26 mouse cellular contexts compared by ENCODE assay signal in the genomic region with DNA sequence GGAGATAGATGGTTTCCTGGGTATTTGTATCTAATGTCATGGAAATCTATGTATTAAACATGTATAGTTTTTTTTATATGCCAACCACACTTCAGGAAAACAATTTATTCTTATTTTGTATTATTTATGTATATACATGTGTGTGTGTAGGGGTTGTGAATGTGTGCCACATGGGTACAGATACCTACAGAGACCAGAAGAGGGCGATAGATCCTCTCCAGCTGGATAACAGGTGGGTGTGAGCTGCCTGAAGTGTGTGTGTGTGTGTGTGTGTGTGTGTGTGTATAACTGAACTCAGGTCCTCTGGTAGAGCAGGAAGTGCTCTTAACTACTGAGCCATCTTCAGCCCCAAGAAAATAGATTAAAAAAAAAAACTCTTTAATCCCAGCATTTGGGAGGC. TPM values are rescaled to one million over a fixed set of nuclear protein-coding genes. Genes with fewer than 3 reads are reported as not detected.
DNase-seq lines count a peak whose midpoint lies in the region; ATAC-seq and TF ChIP-seq lines count a peak whose summit lies in the region.
"Had no signal": no experiment of that assay in that cellular context is flagged by ENCODE, and none has a peak within 500 bp of the region (broad histone marks: within the 10 kb centered on the region; RNA-seq: fewer than 3 reads in every experiment).

No protein-coding gene starts in this region.

- TF ChIP-seq CTCF in kidney, postnatal 0 days (IDR thresholded peaks at IDR 0.05; ENCODE audit: low read depth) = peak; percentile 23; the same call in 1 of the 2 replicates
- TF ChIP-seq CTCF in lung, postnatal 0 days (IDR thresholded peaks at IDR 0.05) = peak; percentile 38

- no peak overlapping the region for H3K27ac ChIP-seq in kidney, postnatal 0 days
- H3K27ac ChIP-seq in lung, postnatal 0 days (ENCODE audit: low read length) = no peak overlapping the region
- H3K27ac ChIP-seq: embryonic facial prominence, embryonic 13.5 days; forebrain, embryonic 12.5 days; hindbrain, embryonic 15.5 days; limb, embryonic 13.5 days; lung, embryonic 15.5 days; neural tube, embryonic 15.5 days had no signal

- H3K36me3 ChIP-seq in kidney, postnatal 0 days (ENCODE audit: insufficient read depth, low read length) = no peaks in the 10 kb centered on the region
- no peaks in the 10 kb centered on the region for H3K36me3 ChIP-seq in lung, postnatal 0 days (ENCODE audit: insufficient read depth, low read length)
- no peaks in the 10 kb centered on the region for H3K36me3 ChIP-seq in splenic B cell, adult 2 months (ENCODE audit: control insufficient read depth, insufficient read depth, low read length, poor library complexity, severe bottlenecking)
- H3K36me3 ChIP-seq: embryonic facial prominence, embryonic 13.5 days; forebrain, embryonic 12.5 days; hindbrain, embryonic 15.5 days; limb, embryonic 13.5 days; lung, embryonic 15.5 days; neural tube, embryonic 15.5 days had no signal

- no peak overlapping the region for H3K9ac ChIP-seq in kidney, postnatal 0 days (ENCODE audit: low read depth, low read length)
- no peak overlapping the region for H3K9ac ChIP-seq in lung, postnatal 0 days (replicated peaks; ENCODE audit: low read depth)
- H3K9ac ChIP-seq: embryonic facial prominence, embryonic 13.5 days; forebrain, embryonic 12.5 days; hindbrain, embryonic 15.5 days; limb, embryonic 13.5 days; lung, embryonic 15.5 days; neural tube, embryonic 15.5 days had no signal

- ATAC-seq in kidney, postnatal 0 days (replicated peaks; ENCODE audit: low FRiP score, low read depth) = no peak
- no peak for ATAC-seq in lung, postnatal 0 days

- no peaks in the 10 kb centered on the region for H3K9me3 ChIP-seq in kidney, postnatal 0 days (replicated peaks; ENCODE audit: low read length)
- H3K9me3 ChIP-seq in lung, postnatal 0 days (ENCODE audit: low read length) = no peaks in the 10 kb centered on the region
- H3K9me3 ChIP-seq: forebrain, embryonic 12.5 days; hindbrain, embryonic 15.5 days; limb, embryonic 13.5 days; lung, embryonic 15.5 days; neural tube, embryonic 15.5 days had no signal

- H3K4me3 ChIP-seq in kidney, postnatal 0 days (replicated peaks; ENCODE audit: low read depth, low read length) = no peak overlapping the region
- no peak overlapping the region for H3K4me3 ChIP-seq in lung, postnatal 0 days (ENCODE audit: low read depth, low read length)
- H3K4me3 ChIP-seq: embryonic facial prominence, embryonic 13.5 days; erythroblast, embryonic 14.5 days; forebrain, embryonic 12.5 days; hindbrain, embryonic 15.5 days; limb, embryonic 13.5 days; lung, embryonic 15.5 days; myocyte; neural tube, embryonic 15.5 days had no signal

- peaks cover 14% of the 10 kb centered on the region for H3K4me1 ChIP-seq in kidney, postnatal 0 days (replicated peaks; ENCODE audit: insufficient read depth, low read length)
- peaks cover 6% of the 10 kb centered on the region for H3K4me1 ChIP-seq in lung, postnatal 0 days (ENCODE audit: insufficient read depth, low read depth, low read length)

- whole genome bisulfite sequencing in kidney, postnatal 0 days = 87% methylated on average over 1 of the region's 1 CpGs
- 84% methylated on average over 1 of the region's 1 CpGs for WGBS in lung, postnatal 0 days

- TF ChIP-seq EP300 in lung, postnatal 0 days (IDR thresholded peaks at IDR 0.05) = no peak

- DNase-seq in kidney, postnatal 0 days (ENCODE audit: low spot score) = no peak
- no peak for DNase-seq in kidney, adult 11 months
- DNase-seq in lung, postnatal 0 days (ENCODE audit: low spot score) = no peak
- DNase-seq in lung, adult 18-20 months = no peak
- DNase-seq in R1 (ENCODE audit: low read depth, low spot score) = peak; percentile 76
- peak; percentile 26 for DNase-seq in splenic B cell, adult 2 months (ENCODE audit: low read depth, low spot score)
- no peak for DNase-seq in neural tube, embryonic 10.5 days (ENCODE audit: extremely low spot score, low spot score)
- no peak for DNase-seq in frontal cortex, postnatal 25 days (ENCODE audit: low spot score in 2 of 2)
- DNase-seq: adrenal gland, postnatal 14 days; cerebellum, adult 8-10 months; cerebellum, postnatal 36 days; embryo, embryonic 11 days; kidney, adult 8-10 months; kidney, postnatal 14 days; lung, postnatal 4 days; midbrain, embryonic 14.5 days; thymus, postnatal 25 days had no signal

- H3K4me2 ChIP-seq in kidney, postnatal 0 days (ENCODE audit: low read length) = no peak overlapping the region
- no peak overlapping the region for H3K4me2 ChIP-seq in lung, postnatal 0 days (replicated peaks; ENCODE audit: low read depth, low read length)
- H3K4me2 ChIP-seq: embryonic facial prominence, embryonic 13.5 days; forebrain, embryonic 12.5 days; heart, embryonic 11.5 days; hindbrain, embryonic 15.5 days; limb, embryonic 13.5 days; lung, embryonic 15.5 days; neural tube, embryonic 15.5 days had no signal

- no peaks in the 10 kb centered on the region for H3K27me3 ChIP-seq in kidney, postnatal 0 days (ENCODE audit: insufficient read depth, low read length)
- no peaks in the 10 kb centered on the region for H3K27me3 ChIP-seq in lung, postnatal 0 days (replicated peaks; ENCODE audit: insufficient read depth, low read length)
- H3K27me3 ChIP-seq in splenic B cell, adult 2 months (ENCODE audit: control insufficient read depth, insufficient read depth, low read length, poor library complexity, severe bottlenecking) = no peaks in the 10 kb centered on the region
- H3K27me3 ChIP-seq: embryonic facial prominence, embryonic 13.5 days; forebrain, embryonic 12.5 days; hindbrain, embryonic 15.5 days; limb, embryonic 13.5 days; lung, embryonic 15.5 days; neural tube, embryonic 15.5 days had no signal

RNA-seq across cellular contexts. Expression of gene Vdac1, which starts 5.1 kb away (rescaled TPM):
- 355 and 398 TPM in 2 replicates for polyA plus RNA-seq in kidney, postnatal 0 days (2015; fragmentation: Nextera tagmentation; extraction: Ambion mirVana)
- 127 and 140 TPM in 2 replicates for polyA plus RNA-seq in lung, postnatal 0 days (2015; fragmentation: Nextera tagmentation; extraction: Ambion mirVana)

RNA-seq across cellular contexts. Expression of gene 9530068E07Rik, which starts 40.6 kb away (rescaled TPM):
- 228 and 245 TPM in 2 replicates for polyA plus RNA-seq in kidney, postnatal 0 days (2015; fragmentation: Nextera tagmentation; extraction: Ambion mirVana)
- polyA plus RNA-seq in lung, postnatal 0 days (2015; fragmentation: Nextera tagmentation; extraction: Ambion mirVana) = 151 and 155 TPM in 2 replicates

Comparison
In these comparisons a context has a peak if more than half of its experiments do, and no peak if none do; other contexts are left out.
1. DNase-seq: peak in R1 (single experiment) and splenic B cell, adult 2 months (single experiment); none in kidney, postnatal 0 days (single experiment), kidney, adult 11 months (single experiment), lung, postnatal 0 days (single experiment), lung, adult 18-20 months (0 of 2), neural tube, embryonic 10.5 days (single experiment) and frontal cortex, postnatal 25 days (0 of 2).